Mouse (Mus musculus) stomach, postnatal 0 days (tissue): ENCODE data around the gene Rbm5. TPM values are rescaled to one million over a fixed set of nuclear protein-coding genes. Genes with fewer than 3 reads are reported as not detected.
A peak's percentile ranks its signal among the peaks of the same experiment; 100 is the strongest.

Experiments used
- ATAC-seq: fragments of 200-750 bp; cut with Nextera tagmentation; 2 replicates; pipeline ENCODE4 v1.8.0; 2017; ENCODE audit not compliant: low FRiP score, low TSS enrichment
- DNase-seq: peaks from one replicate; pipeline ENCODE4 v3.0.0-alpha.2; 2016; ENCODE audit warnings: low spot score
- H3K27ac ChIP-seq: fragments of 300-500 bp; sonication (generic); replicated peaks from 2 replicates; pipeline ENCODE4 v1.5.1; 2014; ENCODE audit warnings: mild to moderate bottlenecking, control low read depth
- H3K27me3 ChIP-seq: fragments of 300-500 bp; sonication (generic); 2 replicates; pipeline ENCODE4 v1.6.1; 2014; ENCODE audit warnings: low read length; ENCODE audit not compliant: control insufficient read depth, insufficient read depth
- H3K36me3 ChIP-seq: fragments of 300-500 bp; sonication (generic); 2 replicates; pipeline ENCODE4 v1.6.1; 2014; ENCODE audit warnings: low read length, mixed read lengths; ENCODE audit not compliant: control insufficient read depth, insufficient read depth
- H3K4me1 ChIP-seq: fragments of 300-500 bp; sonication (generic); replicated peaks from 2 replicates; pipeline ENCODE4 v1.6.1; 2014; ENCODE audit warnings: antibody characterized with exemption; ENCODE audit not compliant: control insufficient read depth, insufficient read depth
- H3K4me2 ChIP-seq: fragments of 300-500 bp; sonication (generic); replicated peaks from 2 replicates; pipeline ENCODE4 v1.6.1; 2014; ENCODE audit warnings: low read depth, mild to moderate bottlenecking, control low read depth, moderate library complexity
- H3K4me3 ChIP-seq: fragments of 300-500 bp; sonication (generic); 2 replicates; pipeline ENCODE4 v1.5.1; 2014; ENCODE audit warnings: low read depth, low read length, control low read depth
- H3K9ac ChIP-seq: fragments of 300-500 bp; sonication (generic); 2 replicates; pipeline ENCODE4 v1.6.1; 2014; ENCODE audit warnings: mild to moderate bottlenecking, low read length, control low read depth, mixed read lengths
- H3K9me3 ChIP-seq: fragments of 300-500 bp; sonication (generic); 2 replicates; pipeline ENCODE4 v1.6.1; 2016; ENCODE audit warnings: low read length; ENCODE audit not compliant: control insufficient read depth
- CTCF ChIP-seq: IDR thresholded peaks from 2 replicates; pipeline ENCODE4 v1.5.1; 2016; ENCODE audit warnings: antibody characterized with exemption, low read depth, mild to moderate bottlenecking, moderate library complexity
- EP300 ChIP-seq: optimal IDR thresholded peaks from 2 replicates; pipeline ENCODE3; 2016; ENCODE audit warnings: antibody characterized with exemption
- WGBS: fragments of 180-500 bp; shearing (Covaris S2); extraction: QIAGEN DNeasy Blood & Tissue Kit; methylation state at CpG from one replicate; pipeline ENCODE4 v1.1.7; 2014; 5-methylcytosine and 5-hydroxymethylcytosine counted together
- polyA plus RNA-seq: library from polyadenylated mRNA; unstranded; fragments of >200 nt; fragmentation: Nextera tagmentation; extraction: Ambion mirVana; gene quantifications from 2 replicates; pipeline ENCODE4 v1.2.1, GENCODE M21; 2015

Rbm5 gene
- polyA plus RNA-seq, 1 experiment from 2014 or later = 67.3 TPM

DNA sequence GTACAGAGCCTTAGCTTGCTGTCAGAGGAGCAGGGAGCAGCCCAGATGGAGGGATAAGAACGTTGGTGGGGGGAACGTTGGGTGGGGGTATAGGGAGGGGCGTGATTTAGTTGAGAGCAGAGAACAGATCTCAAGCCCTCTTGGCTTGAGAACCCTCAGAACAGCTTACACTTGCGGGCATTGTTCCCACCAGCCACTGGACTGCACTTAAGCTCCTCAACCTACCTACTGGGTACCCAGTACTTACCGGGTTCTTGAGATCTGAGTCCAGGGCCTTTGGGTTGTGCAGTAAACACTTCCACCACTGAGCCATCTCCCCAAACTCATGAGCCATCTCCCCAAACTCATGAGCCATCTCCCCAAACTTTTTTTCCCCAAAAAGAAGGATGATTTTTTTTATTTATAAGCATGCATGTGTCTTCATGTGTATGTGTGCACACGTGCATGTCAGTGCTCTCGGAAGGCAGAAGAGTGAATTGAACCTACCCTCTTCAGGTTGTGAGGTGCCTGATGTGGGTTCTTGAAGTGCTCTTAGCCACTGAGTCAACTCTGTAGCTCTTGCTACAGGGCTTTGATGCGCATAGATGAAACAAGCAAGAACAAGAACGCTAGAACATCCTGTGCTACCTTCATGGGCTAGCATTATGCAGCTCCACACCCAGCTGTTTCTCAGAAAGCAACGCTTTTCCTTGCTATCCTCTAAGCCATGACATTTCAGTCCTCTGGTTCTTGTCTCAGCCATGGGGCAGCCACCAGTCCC is 51.8 kb downstream of the Rbm5 start:
- H3K9me3 ChIP-seq = no peaks in the 10 kb centered on the region
- H3K27ac ChIP-seq = peak overlapping the region; percentile 30; the same call in 1 of the 2 replicates
- H3K4me2 ChIP-seq = no peak overlapping the region
- no peak for DNase-seq
- peaks cover 30% of the 10 kb centered on the region for H3K4me1 ChIP-seq
- H3K36me3 ChIP-seq = no peaks in the 10 kb centered on the region
- no peak overlapping the region for H3K9ac ChIP-seq
- ATAC-seq = no peak
- no peak for TF ChIP-seq EP300
- no peak for TF ChIP-seq CTCF
- WGBS = 67% methylated on average over 10 of the region's 10 CpGs
- no peak overlapping the region for H3K4me3 ChIP-seq
- H3K27me3 ChIP-seq = no peaks in the 10 kb centered on the region

- 45% methylated on average over 6 of the region's 6 CpGs for WGBS
- peak overlapping the region; percentile 53 for H3K27ac ChIP-seq
- TF ChIP-seq EP300 = no peak
- TF ChIP-seq CTCF = no peak
- 0 out of 2 replicates have a peak overlapping the region, but pooled peaks have one; percentile 18 for H3K9ac ChIP-seq
- H3K9me3 ChIP-seq = no peaks in the 10 kb centered on the region
- DNase-seq = no peak
- no peaks in the 10 kb centered on the region for H3K27me3 ChIP-seq
- H3K4me1 ChIP-seq = peaks cover 24% of the 10 kb centered on the region
- H3K36me3 ChIP-seq = no peaks in the 10 kb centered on the region
- H3K4me2 ChIP-seq = no peak overlapping the region
- H3K4me3 ChIP-seq = no peak overlapping the region
- no peak for ATAC-seq
These were observed 53.8 kb downstream of the Rbm5 start for GRCm38 (mm10) chr9:107716951-107717350.

- no peak overlapping the region for H3K4me3 ChIP-seq
- H3K27ac ChIP-seq = peak overlapping the region; percentile 36; the same call in 1 of the 2 replicates
- no peak for TF ChIP-seq CTCF
- no peak for TF ChIP-seq EP300
- no peak overlapping the region for H3K9ac ChIP-seq
- 88% methylated on average over 2 of the region's 2 CpGs for WGBS
- H3K4me1 ChIP-seq = peaks cover 24% of the 10 kb centered on the region
- DNase-seq = no peak
- no peaks in the 10 kb centered on the region for H3K36me3 ChIP-seq
- no peak for ATAC-seq
- H3K27me3 ChIP-seq = no peaks in the 10 kb centered on the region
- no peaks in the 10 kb centered on the region for H3K9me3 ChIP-seq
- H3K4me2 ChIP-seq = no peak overlapping the region
These were observed 55.2 kb downstream of the Rbm5 start for GRCm38 (mm10) chr9:107715632-107716031.

GRCm38 (mm10) chr9:107714221-107714952 is 56.4 kb downstream of the Rbm5 start:
- DNase-seq (peak; percentile 85), ATAC-seq (peak; percentile 51)
- Histone ChIP-seq H3K9ac (peak overlapping the region; percentile 27; the same call in 1 of the 2 replicates), H3K4me3 (no peak overlapping the region), H3K36me3 (no peaks in the 10 kb centered on the region), H3K9me3 (no peaks in the 10 kb centered on the region), H3K27me3 (no peaks in the 10 kb centered on the region), H3K27ac (peak overlapping the region; percentile 84), H3K4me1 (peaks cover 26% of the 10 kb centered on the region), H3K4me2 (peak overlapping the region; percentile 20)
- TF ChIP-seq EP300 (peak; percentile 84), CTCF (peak; percentile 20; the same call in 1 of the 2 replicates)
- 14% methylated on average over 12 of the region's 12 CpGs for WGBS

- peak; percentile 94 for DNase-seq
- TF ChIP-seq EP300 = no peak
- peak; percentile 87 for TF ChIP-seq CTCF
These were observed 60.9 kb downstream of the Rbm5 start, which contains the start of gene Sema3f for GRCm38 (mm10) chr9:107709697-107710483. Gene Sema3f (minus strand): TSS chr9:107710475.

More at GRCm38 (mm10) chr9:107709697-107710483, 60.9 kb downstream of the Rbm5 start, which contains the start of gene Sema3f:
- Histone ChIP-seq H3K27me3 (no peaks in the 10 kb centered on the region), H3K27ac (peak within 1 kb of the TSS; percentile 92), H3K4me1 (peaks cover 22% of the 10 kb centered on the region), H3K9me3 (no peaks in the 10 kb centered on the region), H3K9ac (peak within 1 kb of the TSS; percentile 88), H3K36me3 (no peaks in the 10 kb centered on the region; the same call in 1 of the 2 replicates), H3K4me3 (peak within 1 kb of the TSS; percentile 77), H3K4me2 (peak within 1 kb of the TSS; percentile 96)
- 1% methylated on average over 68 of the region's 86 CpGs for WGBS
- peak; percentile 84 for ATAC-seq
